Mouse (Mus musculus): ENCODE results near the gene Atp5d. TPM values are rescaled to one million over a fixed set of nuclear protein-coding genes. Genes with fewer than 3 reads are reported as not detected.

Atp5d gene
- polyA plus RNA-seq, 1 experiment from 2014 or later: 433 TPM

DNA sequence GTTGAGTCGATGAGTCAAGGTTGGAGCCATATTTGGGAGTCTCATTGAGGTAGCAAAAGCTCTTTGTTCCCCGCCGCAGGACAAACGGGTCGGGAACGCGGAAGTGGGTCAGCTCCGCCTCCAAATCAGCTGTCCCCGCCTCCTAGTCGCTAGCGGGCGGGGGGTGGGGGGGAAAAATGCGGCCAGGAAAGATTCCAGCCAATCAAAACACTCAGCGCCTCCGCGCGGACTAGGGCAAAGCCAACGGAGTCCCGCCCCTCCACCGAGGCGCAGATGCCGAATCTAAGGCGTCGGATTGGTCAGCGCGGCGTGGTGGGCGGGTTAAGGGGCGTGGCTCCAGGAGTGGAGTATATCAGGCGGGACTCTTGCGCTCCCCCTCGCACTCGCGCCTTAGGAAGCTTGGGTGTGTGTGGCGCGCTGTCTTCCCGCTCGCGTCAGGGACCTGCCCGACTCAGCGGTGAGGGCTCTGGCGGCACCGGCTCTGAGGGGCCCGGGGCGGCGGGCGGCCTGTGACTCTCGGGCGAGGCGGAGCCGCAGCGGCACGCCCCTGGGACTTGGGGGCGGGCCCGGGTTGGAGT, 29.1 kb downstream of the Atp5d start:
- Histone ChIP-seq H3K36me3 (ENCODE audit: control insufficient read depth, insufficient read depth) (peaks cover 18% of the 10 kb centered on the region), H3K9me3 (ENCODE audit: control insufficient read depth, low read length) (no peaks in the 10 kb centered on the region), H3K27ac (ENCODE audit: low read length) (peak overlapping the region; percentile 96), H3K4me1 (replicated peaks; ENCODE audit: control insufficient read depth, insufficient read depth, low read length) (peaks cover 65% of the 10 kb centered on the region), H3K4me2 (ENCODE audit: low read length) (peak overlapping the region; percentile 67), H3K4me3 (replicated peaks; ENCODE audit: low read length) (peak overlapping the region; percentile 63), H3K9ac (replicated peaks; ENCODE audit: low read depth, low read length) (peak overlapping the region; percentile 95), H3K27me3 (replicated peaks; ENCODE audit: control insufficient read depth, insufficient read depth, low read length) (no peaks in the 10 kb centered on the region)
- under 1% methylated on average over 50 of the region's 55 CpGs for WGBS
- peak; percentile 90 for ATAC-seq

DNA sequence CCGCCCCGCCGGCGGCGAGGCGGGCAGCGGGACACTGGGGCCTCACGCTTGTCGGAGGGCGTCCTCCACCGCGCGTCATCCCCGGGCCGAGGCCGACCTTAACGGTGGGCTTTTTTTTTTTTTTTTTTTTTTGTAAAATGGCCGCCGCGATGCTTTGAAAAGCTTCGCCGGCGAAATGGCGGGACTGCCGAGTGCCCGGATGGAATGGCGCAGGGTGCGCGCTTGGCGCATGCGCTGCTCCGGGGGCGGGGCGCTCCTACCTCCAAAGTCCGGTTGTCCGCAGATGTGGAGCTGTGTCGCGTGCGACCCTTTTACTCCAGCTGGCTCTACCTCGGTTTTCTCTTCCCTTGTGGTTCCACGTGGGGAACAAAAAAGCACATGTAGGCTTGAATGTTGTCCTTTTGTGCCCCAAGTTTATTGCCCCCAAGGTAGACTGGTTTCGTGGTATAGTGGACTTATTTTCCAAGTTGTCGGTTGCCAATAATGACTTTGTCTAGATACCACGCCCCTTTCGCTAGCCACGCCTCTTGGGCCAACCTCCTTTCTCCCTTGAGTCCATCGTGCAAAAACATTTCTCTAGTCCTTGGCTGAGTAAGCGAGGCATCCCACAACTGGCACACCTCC, 29.7 kb downstream of the Atp5d start:
- Histone ChIP-seq H3K4me3 (replicated peaks; ENCODE audit: low read length) (peak overlapping the region; percentile 63), H3K36me3 (ENCODE audit: control insufficient read depth, insufficient read depth) (peaks cover 18% of the 10 kb centered on the region), H3K4me1 (replicated peaks; ENCODE audit: control insufficient read depth, insufficient read depth, low read length) (peaks cover 67% of the 10 kb centered on the region), H3K4me2 (ENCODE audit: low read length) (peak overlapping the region; percentile 67), H3K27me3 (replicated peaks; ENCODE audit: control insufficient read depth, insufficient read depth, low read length) (no peaks in the 10 kb centered on the region), H3K27ac (ENCODE audit: low read length) (peak overlapping the region; percentile 96), H3K9ac (replicated peaks; ENCODE audit: low read depth, low read length) (peak overlapping the region; percentile 95), H3K9me3 (ENCODE audit: control insufficient read depth, low read length) (no peaks in the 10 kb centered on the region)
- under 1% methylated on average over 48 of the region's 48 CpGs for WGBS
- ATAC-seq: peak; percentile 15

DNA sequence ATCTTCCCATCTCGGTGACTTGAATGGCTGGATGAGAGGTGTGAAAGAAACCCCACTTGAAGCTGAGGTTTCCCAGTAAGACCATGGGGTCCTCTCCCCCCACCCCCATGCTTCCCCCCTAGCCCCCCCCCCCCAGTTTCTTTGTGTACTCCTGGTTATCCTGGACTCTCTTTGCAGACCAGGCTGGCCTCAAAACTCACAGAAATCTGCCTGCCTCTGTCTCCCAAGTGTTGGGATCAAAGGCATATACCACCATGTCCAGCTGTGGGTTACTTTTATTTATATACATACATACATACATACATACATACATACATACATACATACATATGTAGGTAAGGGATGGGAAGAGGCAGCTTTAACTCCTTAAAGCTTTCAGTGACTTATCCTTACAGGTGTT, 30.6 kb downstream of the Atp5d start:
- peaks cover 69% of the 10 kb centered on the region for H3K4me1 ChIP-seq (replicated peaks; ENCODE audit: control insufficient read depth, insufficient read depth, low read length)
- peak overlapping the region; percentile 95 for H3K9ac ChIP-seq (replicated peaks; ENCODE audit: low read depth, low read length)
- WGBS: 71% methylated on average over 1 of the region's 1 CpGs
- no peaks in the 10 kb centered on the region for H3K9me3 ChIP-seq (ENCODE audit: control insufficient read depth, low read length)
- H3K27ac ChIP-seq (ENCODE audit: low read length): peak overlapping the region; percentile 96; the same call in 1 of the 2 replicates
- no peaks in the 10 kb centered on the region for H3K27me3 ChIP-seq (replicated peaks; ENCODE audit: control insufficient read depth, insufficient read depth, low read length)
- H3K4me3 ChIP-seq (replicated peaks; ENCODE audit: low read length): peak overlapping the region; percentile 63
- H3K36me3 ChIP-seq (ENCODE audit: control insufficient read depth, insufficient read depth): peaks cover 18% of the 10 kb centered on the region
- H3K4me2 ChIP-seq (ENCODE audit: low read length): peak overlapping the region; percentile 67
- no peak for ATAC-seq

DNA sequence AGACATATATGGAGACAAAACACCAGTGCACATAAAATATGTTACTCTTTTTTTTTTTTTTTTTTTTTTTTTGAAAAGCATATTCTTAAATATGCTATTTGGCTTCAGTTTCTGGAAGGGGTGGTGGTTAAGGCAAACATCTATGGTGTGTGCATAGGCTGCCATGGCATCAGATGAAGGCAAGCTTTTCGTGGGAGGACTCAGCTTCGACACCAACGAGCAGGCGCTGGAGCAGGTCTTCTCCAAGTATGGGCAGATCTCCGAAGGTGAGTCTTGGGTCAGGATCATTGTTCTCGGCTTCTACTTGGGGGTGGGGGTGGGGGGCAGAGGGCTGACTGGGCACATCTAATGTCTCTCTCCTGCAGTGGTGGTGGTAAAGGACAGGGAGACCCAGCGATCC, 31.2 kb downstream of the Atp5d start:
- no peaks in the 10 kb centered on the region for H3K27me3 ChIP-seq (replicated peaks; ENCODE audit: control insufficient read depth, insufficient read depth, low read length)
- H3K4me1 ChIP-seq (replicated peaks; ENCODE audit: control insufficient read depth, insufficient read depth, low read length): peaks cover 63% of the 10 kb centered on the region
- H3K9ac ChIP-seq (replicated peaks; ENCODE audit: low read depth, low read length): no peak overlapping the region; the same call in 1 of the 2 replicates
- H3K4me2 ChIP-seq (ENCODE audit: low read length): no peak overlapping the region
- 93% methylated on average over 7 of the region's 7 CpGs for WGBS
- no peak overlapping the region for H3K27ac ChIP-seq (ENCODE audit: low read length)
- no peaks in the 10 kb centered on the region for H3K9me3 ChIP-seq (ENCODE audit: control insufficient read depth, low read length)
- peaks cover 18% of the 10 kb centered on the region for H3K36me3 ChIP-seq (ENCODE audit: control insufficient read depth, insufficient read depth)
- no peak for ATAC-seq
- no peak overlapping the region for H3K4me3 ChIP-seq (replicated peaks; ENCODE audit: low read length)

DNA sequence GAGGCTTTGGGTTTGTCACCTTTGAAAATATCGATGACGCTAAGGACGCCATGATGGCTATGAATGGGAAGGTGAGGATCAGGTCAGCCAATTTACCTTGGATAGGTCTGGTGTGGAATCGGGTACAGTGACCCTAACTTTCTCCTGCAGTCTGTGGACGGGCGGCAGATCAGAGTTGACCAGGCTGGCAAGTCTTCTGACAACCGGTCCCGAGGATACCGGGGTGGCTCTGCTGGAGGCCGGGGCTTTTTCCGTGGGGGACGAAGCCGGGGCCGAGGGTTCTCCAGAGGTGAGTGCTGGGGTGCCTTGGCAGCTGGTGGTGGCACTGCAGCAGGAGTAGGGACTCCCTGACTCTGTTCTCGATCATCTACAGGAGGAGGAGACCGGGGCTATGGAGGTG, 31.6 kb downstream of the Atp5d start:
- no peak overlapping the region for H3K4me3 ChIP-seq (replicated peaks; ENCODE audit: low read length)
- no peak overlapping the region for H3K27ac ChIP-seq (ENCODE audit: low read length)
- peaks cover 18% of the 10 kb centered on the region for H3K36me3 ChIP-seq (ENCODE audit: control insufficient read depth, insufficient read depth)
- no peaks in the 10 kb centered on the region for H3K27me3 ChIP-seq (replicated peaks; ENCODE audit: control insufficient read depth, insufficient read depth, low read length)
- H3K9me3 ChIP-seq (ENCODE audit: control insufficient read depth, low read length): no peaks in the 10 kb centered on the region
- H3K4me2 ChIP-seq (ENCODE audit: low read length): no peak overlapping the region
- no peak overlapping the region; the same call in 1 of the 2 replicates for H3K9ac ChIP-seq (replicated peaks; ENCODE audit: low read depth, low read length)
- WGBS: 97% methylated on average over 16 of the region's 16 CpGs
- peaks cover 59% of the 10 kb centered on the region for H3K4me1 ChIP-seq (replicated peaks; ENCODE audit: control insufficient read depth, insufficient read depth, low read length)
- no peak for ATAC-seq

DNA sequence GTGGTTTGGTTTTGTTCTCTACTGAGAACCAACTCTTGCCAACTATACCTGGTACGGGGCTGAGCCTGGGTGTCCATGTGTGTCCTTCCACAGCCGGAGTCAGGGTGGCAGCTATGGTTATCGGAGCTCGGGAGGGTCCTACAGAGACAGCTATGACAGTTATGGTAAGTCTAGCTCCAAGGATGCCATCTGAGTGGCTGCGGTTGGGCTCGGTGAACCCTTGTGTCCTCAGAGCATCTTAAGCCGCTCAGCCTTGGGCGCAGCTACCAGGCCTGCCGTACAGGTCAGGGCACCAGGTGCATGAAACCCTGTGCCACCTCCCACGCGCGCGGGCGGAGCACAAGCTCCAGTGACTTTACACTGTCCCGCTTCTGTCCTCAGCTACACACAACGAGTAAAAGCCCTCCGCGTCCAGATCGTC, 32.2 kb downstream of the Atp5d start:
- Histone ChIP-seq H3K4me2 (ENCODE audit: low read length) (no peak overlapping the region), H3K27ac (ENCODE audit: low read length) (no peak overlapping the region), H3K36me3 (ENCODE audit: control insufficient read depth, insufficient read depth) (peaks cover 18% of the 10 kb centered on the region), H3K9me3 (ENCODE audit: control insufficient read depth, low read length) (no peaks in the 10 kb centered on the region), H3K4me3 (replicated peaks; ENCODE audit: low read length) (no peak overlapping the region), H3K4me1 (replicated peaks; ENCODE audit: control insufficient read depth, insufficient read depth, low read length) (peaks cover 54% of the 10 kb centered on the region), H3K9ac (replicated peaks; ENCODE audit: low read depth, low read length) (no peak overlapping the region), H3K27me3 (replicated peaks; ENCODE audit: control insufficient read depth, insufficient read depth, low read length) (no peaks in the 10 kb centered on the region)
- WGBS: 97% methylated on average over 19 of the region's 19 CpGs
- ATAC-seq: no peak

DNA sequence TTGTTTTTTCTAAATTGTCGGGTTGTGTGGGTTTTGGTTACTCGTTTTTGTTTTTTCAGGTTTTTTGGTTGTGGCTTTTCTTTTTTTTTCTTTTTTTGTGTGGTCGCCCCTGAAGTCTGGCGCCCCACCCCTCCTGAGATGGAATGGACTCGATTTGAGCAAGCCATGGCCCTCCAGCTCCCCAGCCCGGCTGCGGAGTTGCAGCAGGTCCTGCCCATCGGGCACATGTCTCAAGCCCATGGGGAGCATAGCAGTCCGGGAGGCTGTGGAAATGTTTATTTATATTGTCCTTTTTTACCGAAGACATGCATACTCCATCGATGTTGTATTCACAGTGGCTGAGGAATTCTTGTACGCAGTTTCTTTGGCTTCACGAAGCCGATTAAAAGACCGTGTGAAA, 32.8 kb downstream of the Atp5d start:
- 92% methylated on average over 15 of the region's 15 CpGs for WGBS

DNA sequence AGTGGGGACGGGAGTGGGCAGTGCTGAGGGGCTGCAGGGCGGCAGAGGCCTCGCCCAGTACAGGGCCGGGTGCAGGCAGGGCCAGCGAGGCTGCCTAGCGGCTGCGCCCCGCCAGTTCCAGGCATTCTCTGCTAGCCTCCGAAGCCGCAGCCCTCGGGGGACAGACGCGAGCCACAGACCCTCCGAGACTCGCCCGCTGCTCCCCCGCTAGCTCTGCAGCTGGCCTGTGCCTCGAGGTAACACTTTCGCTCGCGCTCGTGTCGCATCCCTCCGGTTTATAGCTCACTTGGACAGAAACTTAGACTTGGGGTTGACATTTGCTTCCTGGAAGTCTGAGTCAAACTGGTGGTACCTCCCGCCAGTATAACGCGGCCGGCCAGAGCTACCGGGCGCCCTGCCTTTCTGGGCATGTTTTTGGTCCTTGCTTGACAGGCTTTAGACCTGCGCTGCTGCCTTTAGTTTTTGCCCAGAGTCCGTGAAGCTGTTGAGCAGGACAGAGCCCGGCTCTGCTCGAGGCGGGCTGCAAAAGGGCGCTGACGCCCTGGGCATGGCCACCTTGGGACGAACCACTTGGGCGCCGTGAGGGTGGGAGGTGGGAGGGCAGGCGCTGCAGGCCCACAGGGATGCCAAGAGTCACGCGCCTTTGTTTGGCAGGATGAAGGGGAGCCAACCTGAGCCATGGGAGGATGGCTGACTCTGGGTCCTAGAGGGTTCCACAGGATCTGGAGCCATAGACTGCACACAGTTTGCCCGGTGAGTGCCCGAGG, 33.5 kb downstream of the Atp5d start:
- Histone ChIP-seq H3K9me3 (ENCODE audit: control insufficient read depth, low read length) (no peaks in the 10 kb centered on the region), H3K4me1 (replicated peaks; ENCODE audit: control insufficient read depth, insufficient read depth, low read length) (peaks cover 47% of the 10 kb centered on the region), H3K36me3 (ENCODE audit: control insufficient read depth, insufficient read depth) (peaks cover 18% of the 10 kb centered on the region), H3K27ac (ENCODE audit: low read length) (peak overlapping the region; percentile 93), H3K4me2 (ENCODE audit: low read length) (peak overlapping the region; percentile 63), H3K9ac (replicated peaks; ENCODE audit: low read depth, low read length) (peak overlapping the region; percentile 74), H3K4me3 (replicated peaks; ENCODE audit: low read length) (no peak overlapping the region; the same call in 1 of the 2 replicates), H3K27me3 (replicated peaks; ENCODE audit: control insufficient read depth, insufficient read depth, low read length) (no peaks in the 10 kb centered on the region)
- ATAC-seq: no peak
- 82% methylated on average over 45 of the region's 45 CpGs for WGBS

More for the DNA sequence above, 32.8 kb downstream of the Atp5d start:
- Histone ChIP-seq H3K27ac (ENCODE audit: low read length) (no peak overlapping the region), H3K9ac (replicated peaks; ENCODE audit: low read depth, low read length) (no peak overlapping the region), H3K4me2 (ENCODE audit: low read length) (no peak overlapping the region), H3K4me3 (replicated peaks; ENCODE audit: low read length) (no peak overlapping the region), H3K9me3 (ENCODE audit: control insufficient read depth, low read length) (no peaks in the 10 kb centered on the region), H3K27me3 (replicated peaks; ENCODE audit: control insufficient read depth, insufficient read depth, low read length) (no peaks in the 10 kb centered on the region), H3K36me3 (ENCODE audit: control insufficient read depth, insufficient read depth) (peaks cover 18% of the 10 kb centered on the region), H3K4me1 (replicated peaks; ENCODE audit: control insufficient read depth, insufficient read depth, low read length) (peaks cover 52% of the 10 kb centered on the region)
- no peak for ATAC-seq

DNA sequence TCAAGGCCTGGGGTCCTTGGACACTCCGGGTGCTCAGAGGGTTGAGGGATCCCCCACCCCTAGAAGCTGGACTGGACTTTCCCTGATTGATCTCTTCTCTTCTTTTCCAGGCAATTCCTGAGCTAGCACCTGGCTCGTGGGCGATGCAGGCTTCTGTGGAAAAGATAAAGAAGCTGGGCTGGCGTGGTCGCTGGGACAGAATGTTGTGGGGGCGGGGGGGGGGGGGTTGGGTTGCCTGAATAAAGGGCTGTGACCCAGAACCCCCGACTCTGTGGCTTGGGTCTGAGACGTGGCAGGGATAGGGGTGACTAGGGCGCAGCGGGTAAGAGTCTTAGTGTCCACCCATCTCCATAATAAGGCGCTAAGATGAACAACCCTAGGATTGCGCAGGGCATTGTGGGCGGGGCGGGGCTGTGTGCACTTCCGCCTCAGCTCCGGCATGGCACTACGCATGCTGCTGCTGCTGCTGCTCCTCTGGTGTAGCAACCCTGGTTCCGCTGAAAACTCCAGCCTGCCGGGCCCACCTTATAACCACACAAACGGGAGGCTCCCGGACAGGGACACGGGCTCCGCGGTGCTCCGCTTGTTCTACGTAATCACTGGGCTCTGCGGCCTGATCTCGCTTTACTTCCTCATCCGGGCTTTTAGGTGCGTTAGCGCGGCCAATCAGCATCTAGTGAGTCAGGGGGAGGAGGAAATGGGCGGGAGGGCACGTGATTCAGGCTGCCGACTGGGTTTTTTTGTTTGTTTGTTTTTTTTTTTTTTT, 34.3 kb downstream of the Atp5d start, which contains the start of gene 1600002K03Rik:
Gene 1600002K03Rik (plus strand): TSS at position 418 of the 766 bp plus-strand sequence.
- Histone ChIP-seq H3K9me3 (ENCODE audit: control insufficient read depth, low read length) (no peaks in the 10 kb centered on the region), H3K27ac (ENCODE audit: low read length) (peak within 1 kb of the TSS; percentile 93), H3K4me3 (replicated peaks; ENCODE audit: low read length) (peak within 1 kb of the TSS; percentile 59), H3K9ac (replicated peaks; ENCODE audit: low read depth, low read length) (peak within 1 kb of the TSS; percentile 74), H3K4me2 (ENCODE audit: low read length) (peak within 1 kb of the TSS; percentile 63), H3K4me1 (replicated peaks; ENCODE audit: control insufficient read depth, insufficient read depth, low read length) (peaks cover 44% of the 10 kb centered on the region), H3K27me3 (replicated peaks; ENCODE audit: control insufficient read depth, insufficient read depth, low read length) (no peaks in the 10 kb centered on the region), H3K36me3 (ENCODE audit: control insufficient read depth, insufficient read depth) (peaks cover 18% of the 10 kb centered on the region)
- ATAC-seq: peak; percentile 81
- 7% methylated on average over 34 of the region's 35 CpGs for WGBS
